Mouse (Mus musculus) bone marrow macrophage, adult 2 months (primary cell): Measurements from ENCODE around the gene Zmynd12.

Experiments used
- CTCF ChIP-seq: IDR thresholded peaks from 2 replicates; pipeline ENCODE4 v1.5.1; 2012; ENCODE audit warnings: low read depth, mild to moderate bottlenecking, low read length, moderate library complexity
- POLR2A ChIP-seq: IDR thresholded peaks from 2 replicates; pipeline ENCODE4 v1.6.1; 2012; ENCODE audit warnings: mild to moderate bottlenecking, low read depth, low read length, borderline replicate concordance

DNA sequence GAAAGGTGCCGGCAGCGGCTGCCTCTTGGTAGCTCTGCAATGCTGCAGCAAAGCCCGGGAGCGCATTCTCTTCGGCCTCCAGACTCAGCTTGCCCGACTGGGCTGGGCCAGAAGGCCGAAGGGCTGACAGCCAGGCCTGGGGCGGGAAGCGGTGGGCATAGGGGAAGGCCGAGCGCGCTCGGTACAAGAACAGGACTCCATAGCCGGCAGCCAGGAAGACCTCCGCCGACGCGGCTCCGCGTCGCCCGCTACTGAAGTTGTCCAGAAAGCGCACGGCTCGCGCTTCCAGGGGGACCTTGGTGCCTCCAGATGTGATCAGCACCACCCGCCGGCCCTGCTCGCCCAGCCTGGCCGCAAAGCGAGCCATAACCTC lies 707 bp upstream of the Zmynd12 start:
- TF ChIP-seq POLR2A = no peak
- TF ChIP-seq CTCF = no peak
